ENCODE assay signal across 30 mouse cellular contexts in genomic region chr10:68074291-68074690, GRCm38 (mm10).
DNase-seq lines count a peak whose midpoint lies in the region; ATAC-seq and TF ChIP-seq lines count a peak whose summit lies in the region.
"Had no signal": no experiment of that assay in that cellular context is flagged by ENCODE, and none has a peak within 500 bp of the region (broad histone marks: within the 10 kb centered on the region; RNA-seq: fewer than 3 reads in every experiment).

No protein-coding gene starts in this region.

- no peak for ATAC-seq in heart, embryonic 12.5 days (ENCODE audit: insufficient number of reproducible peaks, low FRiP score)
- ATAC-seq in liver, embryonic 11.5 days (replicated peaks; ENCODE audit: low FRiP score), result no peak
- ATAC-seq in forebrain, embryonic 14.5 days, result no peak
- ATAC-seq: forebrain, postnatal 0 days; hindbrain, postnatal 0 days; inflammation-experienced regulatory T-cells, adult 6 months; intestine, embryonic 16.5 days had no signal

- H3K9ac ChIP-seq in heart, embryonic 12.5 days, result no peak overlapping the region
- H3K9ac ChIP-seq in liver, embryonic 11.5 days (ENCODE audit: low read depth, low read length), result no peak overlapping the region
- no peak overlapping the region for H3K9ac ChIP-seq in forebrain, embryonic 14.5 days (ENCODE audit: low read length)
- H3K9ac ChIP-seq: embryonic facial prominence, embryonic 13.5 days; forebrain, embryonic 12.5 days; forebrain, postnatal 0 days; heart, embryonic 13.5 days; hindbrain, embryonic 14.5 days had no signal

- H3K4me1 ChIP-seq in heart, embryonic 10.5 days, result no peaks in the 10 kb centered on the region; the same call in 1 of the 2 replicates
- H3K4me1 ChIP-seq in heart, embryonic 12.5 days (replicated peaks), result no peaks in the 10 kb centered on the region
- H3K4me1 ChIP-seq in liver, embryonic 11.5 days (replicated peaks; ENCODE audit: control insufficient read depth, insufficient read depth, low read length), result no peaks in the 10 kb centered on the region
- H3K4me1 ChIP-seq in forebrain, embryonic 14.5 days (ENCODE audit: control insufficient read depth, insufficient read depth, low read length), result no peaks in the 10 kb centered on the region
- H3K4me1 ChIP-seq: embryonic facial prominence, embryonic 10.5 days; embryonic facial prominence, embryonic 13.5 days; forebrain, embryonic 12.5 days; heart, embryonic 13.5 days had no signal

- peak overlapping the region; percentile 13; the same call in 1 of the 2 replicates for H3K27ac ChIP-seq in gastrocnemius, adult 2 months
- no peak overlapping the region for H3K27ac ChIP-seq in heart, embryonic 10.5 days
- H3K27ac ChIP-seq in heart, embryonic 12.5 days (ENCODE audit: poor library complexity, severe bottlenecking), result no peak overlapping the region
- H3K27ac ChIP-seq in liver, embryonic 11.5 days (ENCODE audit: low read depth, low read length), result no peak overlapping the region
- H3K27ac ChIP-seq in forebrain, embryonic 14.5 days (ENCODE audit: low read depth, low read length), result no peak overlapping the region
- H3K27ac ChIP-seq: embryonic facial prominence, embryonic 10.5 days; embryonic facial prominence, embryonic 13.5 days; forebrain, embryonic 12.5 days; heart, embryonic 13.5 days; hindbrain, embryonic 14.5 days; hindbrain, postnatal 0 days had no signal

- DNase-seq in gastrocnemius, adult 2 months, result no peak
- no peak for DNase-seq in gastrocnemius, adult 8-10 months (ENCODE audit: low spot score in 2 of 2)
- peak; percentile 50 for DNase-seq in heart, embryonic 10.5 days (ENCODE audit: low spot score)
- DNase-seq in WW6 (ENCODE audit: low read depth, low spot score), result peak; percentile 31
- DNase-seq in liver, embryonic 11.5 days (ENCODE audit: low spot score), result no peak
- DNase-seq in forebrain, embryonic 14.5 days (ENCODE audit: low spot score), result no peak
- DNase-seq: adrenal gland, adult 2 months; adrenal gland, postnatal 14 days; cerebellum, adult 11-12 months; cerebellum, adult 8-10 months; cerebellum, postnatal 10 days; cerebellum, postnatal 36 days; embryo, embryonic 11 days; forebrain, postnatal 0 days; gastrocnemius, postnatal 10 days; gastrocnemius, postnatal 36 days; heart, postnatal 14 days; heart, postnatal 4 days; kidney, adult 18-20 months had no signal

- H3K36me3 ChIP-seq in heart, embryonic 10.5 days, result no peaks in the 10 kb centered on the region
- H3K36me3 ChIP-seq in heart, embryonic 12.5 days, result no peaks in the 10 kb centered on the region
- no peaks in the 10 kb centered on the region for H3K36me3 ChIP-seq in liver, embryonic 11.5 days (ENCODE audit: control insufficient read depth, insufficient read depth, low read length)
- H3K36me3 ChIP-seq in forebrain, embryonic 14.5 days (ENCODE audit: control insufficient read depth, insufficient read depth, low read length), result no peaks in the 10 kb centered on the region
- H3K36me3 ChIP-seq: embryonic facial prominence, embryonic 10.5 days; embryonic facial prominence, embryonic 13.5 days; forebrain, embryonic 12.5 days; G1E; heart, embryonic 13.5 days had no signal

- H3K9me3 ChIP-seq in heart, embryonic 10.5 days, result no peaks in the 10 kb centered on the region
- H3K9me3 ChIP-seq in heart, embryonic 12.5 days (replicated peaks), result no peaks in the 10 kb centered on the region
- no peaks in the 10 kb centered on the region for H3K9me3 ChIP-seq in liver, embryonic 11.5 days (ENCODE audit: control insufficient read depth, low read length)
- H3K9me3 ChIP-seq in forebrain, embryonic 14.5 days (replicated peaks; ENCODE audit: control insufficient read depth, low read length), result no peaks in the 10 kb centered on the region
- H3K9me3 ChIP-seq: embryonic facial prominence, embryonic 10.5 days; embryonic facial prominence, embryonic 13.5 days had no signal

- no peak overlapping the region for H3K4me3 ChIP-seq in gastrocnemius, adult 2 months
- no peak overlapping the region for H3K4me3 ChIP-seq in heart, embryonic 10.5 days
- H3K4me3 ChIP-seq in heart, embryonic 12.5 days, result no peak overlapping the region
- H3K4me3 ChIP-seq in liver, embryonic 11.5 days (ENCODE audit: low read depth, low read length), result no peak overlapping the region
- H3K4me3 ChIP-seq in forebrain, embryonic 14.5 days (ENCODE audit: low read depth, low read length), result no peak overlapping the region
- H3K4me3 ChIP-seq: embryonic facial prominence, embryonic 10.5 days; embryonic facial prominence, embryonic 13.5 days; erythroblast, embryonic 14.5 days; forebrain, embryonic 12.5 days; heart, embryonic 13.5 days had no signal

- no peak overlapping the region for H3K4me2 ChIP-seq in heart, embryonic 12.5 days
- H3K4me2 ChIP-seq in liver, embryonic 11.5 days, result no peak overlapping the region
- no peak overlapping the region for H3K4me2 ChIP-seq in forebrain, embryonic 14.5 days (ENCODE audit: low read length)
- H3K4me2 ChIP-seq: embryonic facial prominence, embryonic 13.5 days; forebrain, embryonic 12.5 days; heart, embryonic 13.5 days; hindbrain, embryonic 14.5 days had no signal

- 89% methylated on average over 12 of the region's 12 CpGs for WGBS in heart, embryonic 10.5 days
- 82% methylated on average over 12 of the region's 12 CpGs for WGBS in heart, embryonic 12.5 days
- WGBS in liver, embryonic 11.5 days, result 87% methylated on average over 12 of the region's 12 CpGs
- WGBS in forebrain, embryonic 14.5 days, result 92% methylated on average over 12 of the region's 12 CpGs

- no peak for TF ChIP-seq CTCF in gastrocnemius, adult 2 months (IDR thresholded peaks at IDR 0.05)

- H3K27me3 ChIP-seq in heart, embryonic 10.5 days (ENCODE audit: insufficient read depth, poor library complexity, severe bottlenecking), result no peaks in the 10 kb centered on the region
- H3K27me3 ChIP-seq in heart, embryonic 12.5 days (replicated peaks), result no peaks in the 10 kb centered on the region
- no peaks in the 10 kb centered on the region for H3K27me3 ChIP-seq in liver, embryonic 11.5 days (replicated peaks; ENCODE audit: control insufficient read depth, insufficient read depth, low read length)
- no peaks in the 10 kb centered on the region for H3K27me3 ChIP-seq in forebrain, embryonic 14.5 days (replicated peaks; ENCODE audit: control insufficient read depth, insufficient read depth, low read length)
- H3K27me3 ChIP-seq: embryonic facial prominence, embryonic 13.5 days; forebrain, embryonic 12.5 days; heart, embryonic 13.5 days had no signal

- intact Hi-C loops in gastrocnemius, adult 2 months (cut with DNase I), result no loop called here

Comparison
In these comparisons a context has a peak if more than half of its experiments do, and no peak if none do; other contexts are left out.
1. DNase-seq: peak in heart, embryonic 10.5 days (single experiment) and WW6 (single experiment); none in gastrocnemius, adult 2 months (single experiment), gastrocnemius, adult 8-10 months (0 of 2), liver, embryonic 11.5 days (single experiment) and forebrain, embryonic 14.5 days (single experiment).